Mouse (Mus musculus): ENCODE measurements at regions not wholly inside any gene's neighbourhood (a gene's known extent, or its start where the extent isn't known, plus 50 kb on each side); places are given as distances from the start of the nearest gene placed in this dataset.

DNA sequence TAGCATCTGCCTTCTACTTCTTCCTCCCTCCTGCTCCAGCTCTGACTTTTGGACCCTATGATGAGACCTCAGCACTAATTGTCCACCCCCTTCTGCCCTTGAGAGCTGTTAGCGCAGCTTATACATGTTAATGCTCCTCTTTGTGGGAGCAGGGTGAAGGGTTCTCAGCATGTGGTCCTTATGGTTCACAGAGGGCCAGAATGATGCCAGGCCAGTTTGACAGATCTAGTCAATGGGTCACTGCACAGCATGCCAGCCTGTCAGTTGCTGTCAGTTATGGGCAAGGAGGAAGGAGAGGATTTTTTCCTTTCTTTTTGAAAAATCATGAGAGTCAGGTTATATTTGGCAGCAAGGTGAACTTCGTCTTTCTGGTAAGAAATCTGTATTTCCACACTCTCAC lies 68.4 kb downstream of the 4931417E11Rik start:
- in situ Hi-C loops (cut with MboI; ENCODE audit: low pct_unique_long_range_greater_than_20kb in 1 of 2, low sequenced_read_pairs in 2 of 2, unreplicated experiment in 1 of 2), result no loop called here

DNA sequence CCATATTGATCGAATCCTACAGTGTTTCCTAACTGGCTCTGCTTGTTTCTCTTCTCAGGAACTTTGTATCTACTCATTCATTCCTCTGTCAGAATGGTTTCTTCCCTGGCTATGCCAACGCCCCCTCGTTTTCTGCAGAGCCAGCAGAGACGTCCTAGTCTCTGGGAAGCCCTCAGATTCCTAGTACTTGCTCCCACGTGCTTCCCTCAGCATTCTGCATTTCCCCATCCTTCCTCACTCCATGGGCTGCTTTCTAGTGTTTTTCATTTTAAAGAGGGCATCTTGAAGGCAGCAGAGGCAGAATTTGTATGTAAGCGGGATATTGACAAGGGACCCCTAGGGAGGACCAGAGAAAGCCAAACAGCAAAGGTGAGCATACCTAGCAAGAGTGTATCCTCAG lies 80.2 kb downstream of the 4931417E11Rik start:
- in situ Hi-C loops (cut with MboI; ENCODE audit: low pct_unique_long_range_greater_than_20kb in 1 of 2, low sequenced_read_pairs in 2 of 2, unreplicated experiment in 1 of 2), result no loop called here

DNA sequence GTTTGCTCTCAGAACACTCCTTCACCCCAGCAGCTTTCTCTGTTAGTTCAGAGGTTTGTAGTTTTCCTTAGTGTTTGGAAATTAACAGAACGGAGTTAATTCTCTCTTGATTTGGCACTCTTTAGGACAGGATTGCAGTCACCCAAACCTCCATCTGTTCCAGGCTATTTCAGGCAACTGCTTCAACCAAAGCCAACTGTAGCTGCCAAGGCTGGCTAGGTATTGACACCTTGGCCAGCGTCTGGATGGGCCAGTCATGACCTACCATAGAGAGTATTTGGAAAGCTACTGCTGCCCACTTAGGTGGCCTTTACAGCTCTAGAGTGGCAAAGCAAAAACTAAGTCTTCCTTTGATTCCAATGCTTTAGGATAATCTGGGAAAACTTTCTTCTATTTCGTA lies 83.2 kb downstream of the 4931417E11Rik start:
- in situ Hi-C loops (cut with MboI; ENCODE audit: low pct_unique_long_range_greater_than_20kb in 1 of 2, low sequenced_read_pairs in 2 of 2, unreplicated experiment in 1 of 2), result no loop called here

DNA sequence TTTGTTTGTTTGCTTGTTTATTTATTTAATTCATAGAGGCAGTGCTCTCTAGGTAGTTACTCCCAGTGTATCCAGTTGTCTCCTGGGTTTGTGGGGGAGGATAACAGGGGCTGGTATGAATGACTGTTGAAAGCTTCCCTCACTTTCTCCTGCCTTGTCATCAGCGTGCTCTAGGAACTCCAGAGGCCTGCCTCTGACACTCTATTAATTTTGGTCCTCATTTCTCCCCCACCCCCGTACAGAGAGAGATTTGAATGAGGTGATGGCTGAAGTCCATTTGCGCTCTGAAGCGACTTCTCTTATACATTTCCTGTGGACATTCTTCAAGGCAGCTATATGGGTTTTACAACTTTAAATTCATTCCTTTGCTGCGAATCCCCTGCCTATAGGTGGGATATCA lies 89.6 kb downstream of the 4931417E11Rik start:
- in situ Hi-C loops (cut with MboI; ENCODE audit: low pct_unique_long_range_greater_than_20kb in 1 of 2, low sequenced_read_pairs in 2 of 2, unreplicated experiment in 1 of 2), result no loop called here

DNA sequence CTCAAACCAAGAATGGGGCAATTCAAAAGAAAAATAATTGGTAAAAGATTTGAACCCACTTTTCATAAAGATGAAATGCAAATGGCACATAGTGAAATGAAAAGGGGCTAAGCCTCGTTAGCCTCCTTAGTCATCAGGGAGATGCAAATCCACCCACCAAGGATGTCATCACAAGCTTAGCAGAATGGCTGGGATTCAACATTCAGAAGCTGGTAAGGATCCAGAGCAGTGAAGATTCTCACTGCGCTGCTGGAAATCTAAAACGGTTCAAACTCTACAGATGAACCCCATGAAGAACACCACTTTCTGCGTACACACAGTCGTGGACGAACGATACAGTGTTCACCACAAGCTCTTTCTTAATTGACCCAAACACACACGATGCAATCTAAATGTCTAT lies 91.6 kb downstream of the 4931417E11Rik start:
- in situ Hi-C loops (cut with MboI; ENCODE audit: low pct_unique_long_range_greater_than_20kb in 1 of 2, low sequenced_read_pairs in 2 of 2, unreplicated experiment in 1 of 2), result no loop called here

DNA sequence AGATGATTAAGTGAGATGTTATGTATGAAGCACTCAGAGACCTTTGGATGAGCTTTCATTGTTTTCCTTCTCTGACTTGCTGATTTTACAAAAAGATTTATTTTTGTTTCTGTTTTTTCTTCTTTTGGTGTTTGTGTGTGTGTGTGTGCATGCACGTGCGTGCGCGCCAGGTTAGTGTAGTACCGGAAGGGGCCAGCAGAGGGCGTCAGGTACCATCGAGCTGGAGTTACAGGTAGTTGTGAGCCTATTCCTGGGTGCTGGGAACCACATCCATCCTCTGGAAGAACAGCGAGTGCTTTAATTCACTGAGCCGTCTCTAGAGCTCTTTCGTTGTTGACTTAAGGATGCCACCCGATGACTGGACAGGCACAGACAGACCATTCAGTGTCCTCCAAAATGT lies 93.2 kb downstream of the 4931417E11Rik start:
- in situ Hi-C loops (cut with MboI; ENCODE audit: low pct_unique_long_range_greater_than_20kb in 1 of 2, low sequenced_read_pairs in 2 of 2, unreplicated experiment in 1 of 2), result no loop called here

DNA sequence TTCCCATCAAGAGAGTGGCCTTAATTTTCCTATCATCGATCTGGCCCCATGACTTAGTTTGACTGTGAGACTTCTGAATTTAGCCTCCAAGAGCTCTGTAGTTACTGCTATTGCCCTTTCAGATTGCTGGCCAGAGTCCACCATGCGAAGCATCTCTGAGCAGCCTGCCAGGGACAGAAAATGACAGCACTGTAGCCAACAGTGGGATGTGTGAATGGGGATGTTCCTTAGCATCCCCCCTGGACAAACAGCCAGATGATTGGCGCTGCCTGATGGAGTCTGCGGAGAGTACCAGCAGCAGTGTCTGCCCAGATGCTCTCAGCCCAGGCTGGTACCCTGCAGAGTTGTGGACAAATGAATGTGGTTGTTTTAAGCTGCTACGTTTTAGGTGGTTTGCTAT lies 96.6 kb downstream of the 4931417E11Rik start:
- in situ Hi-C loops (cut with MboI; ENCODE audit: low pct_unique_long_range_greater_than_20kb in 1 of 2, low sequenced_read_pairs in 2 of 2, unreplicated experiment in 1 of 2), result no loop called here

DNA sequence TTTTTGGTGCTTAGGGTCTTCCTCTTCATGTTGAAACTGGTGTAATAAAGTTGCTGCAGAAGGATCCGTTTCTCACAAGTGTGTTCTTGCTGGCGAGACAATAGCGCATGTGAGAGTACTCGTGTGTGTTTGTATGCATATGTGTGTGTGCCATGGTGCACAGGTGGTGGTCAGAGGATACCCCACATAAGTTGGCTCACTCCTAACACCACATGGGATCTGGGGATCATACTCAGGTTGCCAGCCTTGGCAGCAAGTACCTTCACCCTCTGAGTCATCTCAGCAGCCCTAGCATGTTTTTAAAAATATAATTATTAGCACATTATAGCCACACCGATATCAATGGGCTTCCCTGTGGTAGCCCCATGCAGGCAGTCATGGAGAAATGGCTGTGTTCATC lies 97.6 kb downstream of the 4931417E11Rik start:
- in situ Hi-C loops (cut with MboI; ENCODE audit: low pct_unique_long_range_greater_than_20kb in 1 of 2, low sequenced_read_pairs in 2 of 2, unreplicated experiment in 1 of 2), result no loop called here

DNA sequence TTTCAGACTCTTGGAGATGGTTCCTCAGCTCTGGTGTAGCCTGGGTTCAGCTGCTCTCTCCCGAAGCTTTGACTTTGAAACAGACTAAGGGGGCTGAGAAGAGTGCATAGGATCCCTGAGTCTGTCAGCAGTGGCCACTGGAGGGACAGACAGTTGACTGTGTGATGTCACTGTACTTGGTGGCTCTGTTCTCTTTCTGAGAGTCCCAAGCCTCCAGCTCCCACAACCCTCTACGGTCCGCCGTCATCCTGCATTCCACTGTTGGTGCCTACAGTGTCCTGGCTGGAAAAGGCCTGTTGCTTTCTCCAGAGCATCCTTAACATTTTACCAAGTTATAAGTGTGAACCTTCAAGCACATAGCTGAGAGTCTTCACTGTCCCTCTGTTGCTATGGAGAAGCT lies 98.6 kb downstream of the 4931417E11Rik start:
- in situ Hi-C loops (cut with MboI; ENCODE audit: low pct_unique_long_range_greater_than_20kb in 1 of 2, low sequenced_read_pairs in 2 of 2, unreplicated experiment in 1 of 2), result no loop called here

DNA sequence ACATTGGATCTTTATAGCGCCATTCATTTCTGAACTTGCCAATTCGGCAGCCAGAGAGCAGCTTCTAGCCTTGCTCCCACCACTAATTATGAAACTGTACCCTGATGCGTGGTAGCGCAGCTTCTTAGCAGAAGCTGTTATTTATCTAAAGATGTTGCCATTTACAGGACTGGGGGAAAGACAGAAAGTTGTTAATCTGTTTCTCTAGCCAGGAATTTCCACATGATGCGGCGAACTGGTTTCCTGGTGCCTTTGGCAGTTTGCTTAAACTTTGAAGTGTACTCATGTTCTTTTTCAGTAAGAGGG lies 100.7 kb downstream of the 4931417E11Rik start:
- in situ Hi-C loops (cut with MboI; ENCODE audit: low pct_unique_long_range_greater_than_20kb in 1 of 2, low sequenced_read_pairs in 2 of 2, unreplicated experiment in 1 of 2), result loop anchor here in 1 of 2 experiments (10.0 kb wide), 1 partner anchor 146 kb away; no protein-coding TSS in a partner anchor

DNA sequence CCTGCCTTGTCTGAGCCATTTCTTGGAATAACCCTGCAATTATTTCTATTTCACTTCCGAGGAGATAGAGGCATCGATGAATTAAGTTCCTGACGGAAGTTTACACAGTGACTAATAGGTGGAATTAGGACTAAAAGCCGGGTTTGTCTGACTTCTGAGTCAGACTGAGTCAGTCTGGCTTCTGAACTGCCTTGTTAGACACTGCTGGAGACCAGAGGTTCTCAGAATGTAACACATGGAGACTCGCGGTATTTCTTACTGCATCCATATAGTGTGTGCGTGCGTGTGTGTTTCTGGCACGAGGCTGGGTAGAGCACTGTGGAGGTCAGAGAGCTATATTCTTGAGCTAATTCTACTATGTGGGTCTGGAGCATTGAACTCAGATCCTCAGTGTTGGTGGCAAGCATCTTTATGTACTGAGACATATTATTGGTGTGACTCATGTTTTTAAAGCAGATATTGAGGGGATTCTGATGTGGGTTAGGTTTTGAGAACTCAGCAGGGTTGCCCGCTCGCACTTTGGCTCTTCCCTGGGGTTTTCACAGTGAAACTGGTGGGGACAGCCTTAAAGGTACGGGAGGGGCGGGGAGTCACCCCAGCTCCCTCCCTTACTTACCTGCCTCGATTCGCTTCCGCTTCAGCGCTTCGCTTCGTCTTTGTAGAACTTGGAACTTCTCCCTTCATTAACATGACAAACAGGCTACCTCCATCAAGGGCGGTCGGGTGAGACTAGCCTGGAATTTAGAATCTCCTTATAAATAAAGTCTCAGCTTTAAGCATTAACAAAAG lies 101.2 kb downstream of the 4931417E11Rik start:
- in situ Hi-C loops (cut with MboI; ENCODE audit: low pct_unique_long_range_greater_than_20kb in 1 of 2, low sequenced_read_pairs in 2 of 2, unreplicated experiment in 1 of 2), result loop anchor here in 1 of 2 experiments (10.0 kb wide), 1 partner anchor 147 kb away; no protein-coding TSS in a partner anchor

DNA sequence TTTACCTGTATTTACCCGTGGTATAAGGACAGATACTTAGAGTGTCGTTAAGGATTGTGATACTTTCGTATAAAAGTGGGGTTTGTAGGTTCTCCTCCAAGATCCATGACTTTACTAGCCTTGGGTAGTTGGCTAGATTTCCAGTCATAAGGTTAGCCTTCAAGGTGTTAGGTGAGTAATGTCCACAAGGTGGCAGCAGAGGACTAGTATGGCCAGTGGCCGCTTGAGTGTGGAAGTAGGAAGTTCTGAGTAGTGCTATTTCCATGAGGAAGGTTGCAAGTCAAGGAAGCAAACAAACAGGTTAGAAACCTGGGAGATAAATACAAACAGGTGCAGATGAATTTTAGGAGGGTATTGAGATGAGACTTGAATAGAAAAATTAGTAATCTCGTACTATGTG lies 101.9 kb downstream of the 4931417E11Rik start:
- in situ Hi-C loops (cut with MboI; ENCODE audit: low pct_unique_long_range_greater_than_20kb in 1 of 2, low sequenced_read_pairs in 2 of 2, unreplicated experiment in 1 of 2), result loop anchor here in 1 of 2 experiments (10.0 kb wide), 1 partner anchor 147 kb away; no protein-coding TSS in a partner anchor

DNA sequence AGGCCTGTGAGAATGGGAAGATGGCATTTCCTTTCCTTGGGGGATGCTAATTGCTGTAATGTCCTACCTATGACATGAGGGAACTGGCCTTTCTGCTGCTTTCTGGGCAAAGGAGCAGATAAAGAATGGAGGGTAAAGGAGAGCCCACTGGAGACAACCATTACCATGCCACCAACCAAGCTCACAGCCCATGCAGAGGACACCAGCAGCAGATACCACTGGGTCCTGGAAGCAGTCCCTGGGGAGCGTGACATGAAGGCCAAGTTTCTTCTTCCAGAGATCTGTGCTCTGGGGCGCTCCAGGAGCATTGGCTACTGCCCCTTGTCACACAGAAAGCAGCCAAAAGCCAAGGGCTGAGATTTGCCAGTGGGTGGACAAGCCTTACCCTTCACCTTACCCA lies 102.8 kb downstream of the 4931417E11Rik start:
- in situ Hi-C loops (cut with MboI; ENCODE audit: low pct_unique_long_range_greater_than_20kb in 1 of 2, low sequenced_read_pairs in 2 of 2, unreplicated experiment in 1 of 2), result loop anchor here in 1 of 2 experiments (10.0 kb wide), 1 partner anchor 148 kb away; no protein-coding TSS in a partner anchor

DNA sequence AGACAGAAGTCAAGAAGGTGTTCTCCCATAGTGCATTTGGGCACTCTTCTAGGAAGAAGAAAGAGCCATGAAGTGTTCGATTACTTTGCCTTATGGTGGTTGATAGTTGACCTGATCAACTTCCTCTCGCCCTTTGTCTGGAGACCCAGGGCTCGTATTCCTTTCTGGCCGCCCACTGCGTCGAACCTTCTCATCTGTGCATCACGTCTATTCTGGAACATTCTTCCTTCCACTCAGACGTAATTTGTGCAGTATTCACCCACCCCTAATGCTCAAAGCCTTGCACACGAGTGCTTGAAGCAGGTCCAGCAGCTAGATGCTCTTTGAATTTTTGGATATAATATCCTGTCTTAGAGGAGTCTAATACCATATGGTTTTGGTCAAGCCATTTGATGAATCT lies 104.2 kb downstream of the 4931417E11Rik start:
- in situ Hi-C loops (cut with MboI; ENCODE audit: low pct_unique_long_range_greater_than_20kb in 1 of 2, low sequenced_read_pairs in 2 of 2, unreplicated experiment in 1 of 2), result loop anchor here in 1 of 2 experiments (10.0 kb wide), 1 partner anchor 149 kb away; no protein-coding TSS in a partner anchor

DNA sequence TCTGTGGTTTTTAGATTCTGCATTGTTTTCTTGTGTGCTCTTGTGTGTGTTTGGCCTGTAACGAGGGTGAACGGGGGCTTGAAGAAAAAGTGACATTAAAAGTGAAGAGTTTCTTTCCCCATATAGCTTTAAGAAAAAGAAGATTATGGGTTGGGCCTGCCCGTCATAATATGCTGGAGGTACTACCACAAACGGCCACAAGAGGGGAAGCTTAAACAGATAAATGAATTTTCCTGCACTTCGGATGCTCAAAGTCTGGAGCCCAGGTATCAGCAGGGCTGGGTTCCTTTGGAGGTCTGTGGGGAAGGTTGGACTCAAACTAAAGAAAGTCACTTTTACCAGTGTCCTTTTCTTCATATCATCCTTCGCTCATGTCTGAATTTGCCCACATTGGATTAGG lies 86.8 kb downstream of the Suclg1 start:
- in situ Hi-C loops (cut with MboI; ENCODE audit: low pct_unique_long_range_greater_than_20kb in 1 of 2, low sequenced_read_pairs in 2 of 2, unreplicated experiment in 1 of 2), result no loop called here

DNA sequence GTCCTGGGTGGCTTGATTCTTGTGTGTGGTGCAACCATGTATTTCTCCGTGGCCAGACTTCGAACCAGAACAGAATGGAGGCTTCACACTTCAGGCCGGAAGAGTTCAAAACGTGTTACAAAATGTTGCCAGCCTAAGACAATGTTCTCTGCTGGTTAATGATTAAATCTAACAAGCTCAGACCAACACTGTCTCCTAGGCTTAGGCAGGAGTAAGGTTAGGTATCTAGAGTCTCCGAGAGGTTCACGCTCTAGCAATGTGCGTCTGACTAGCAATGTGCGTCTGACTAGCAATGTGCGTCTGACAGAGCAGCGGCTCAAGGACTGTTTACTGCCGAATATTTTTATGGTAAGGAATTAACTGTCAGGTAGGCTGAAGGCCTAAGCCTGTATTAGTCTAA lies 81.5 kb downstream of the Suclg1 start:
- in situ Hi-C loops (cut with MboI; ENCODE audit: low pct_unique_long_range_greater_than_20kb in 1 of 2, low sequenced_read_pairs in 2 of 2, unreplicated experiment in 1 of 2), result no loop called here

Measured in mouse embryonic stem cell (cell line).